Mouse (Mus musculus) limb, embryonic 11.5 days (tissue): ENCODE measurements around the gene Rbm44. TPM values are rescaled to one million over a fixed set of nuclear protein-coding genes. Genes with fewer than 3 reads are reported as not detected.

ENCODE experiments used
- ATAC-seq: fragments of 200-750 bp; cut with Nextera tagmentation; 2 replicates; pipeline ENCODE4 v1.8.0; 2017; ENCODE audit warnings: low read depth; ENCODE audit not compliant: insufficient number of reproducible peaks, low FRiP score, low TSS enrichment
- DNase-seq: peaks from one replicate; pipeline ENCODE4 v3.0.0-alpha.2; 2015; ENCODE audit warnings: low spot score
- H3K27ac ChIP-seq: fragments of 300-500 bp; sonication (generic); replicated peaks from 2 replicates; pipeline ENCODE4 v1.5.1; 2014; ENCODE audit warnings: low read depth, mild to moderate bottlenecking, low read length
- H3K27me3 ChIP-seq: fragments of 300-500 bp; sonication (generic); 2 replicates; pipeline ENCODE4 v1.6.1; 2014; ENCODE audit warnings: mild to moderate bottlenecking, low read length, mixed read lengths; ENCODE audit not compliant: control insufficient read depth, insufficient read depth
- H3K36me3 ChIP-seq: fragments of 300-500 bp; sonication (generic); 2 replicates; pipeline ENCODE4 v1.6.1; 2014; ENCODE audit warnings: mild to moderate bottlenecking, low read length, moderate library complexity, mixed read lengths; ENCODE audit not compliant: control insufficient read depth, insufficient read depth
- H3K4me1 ChIP-seq: fragments of 300-500 bp; sonication (generic); 2 replicates; pipeline ENCODE4 v1.6.1; 2014; ENCODE audit warnings: low read length, mixed read lengths; ENCODE audit not compliant: control insufficient read depth, insufficient read depth
- H3K4me2 ChIP-seq: fragments of 300-500 bp; sonication (generic); 2 replicates; pipeline ENCODE4 v1.6.1; 2014; ENCODE audit warnings: low read depth, mild to moderate bottlenecking, moderate library complexity; ENCODE audit not compliant: severe bottlenecking
- H3K4me3 ChIP-seq: fragments of 300-500 bp; sonication (generic); 2 replicates; pipeline ENCODE4 v1.5.1; 2014; ENCODE audit warnings: low read depth, low read length
- H3K9ac ChIP-seq: fragments of 300-500 bp; sonication (generic); 2 replicates; pipeline ENCODE4 v1.6.1; 2014; ENCODE audit warnings: mild to moderate bottlenecking, low read length
- H3K9me3 ChIP-seq: fragments of 300-500 bp; sonication (generic); 2 replicates; pipeline ENCODE4 v1.6.1; 2016; ENCODE audit warnings: low read length; ENCODE audit not compliant: control insufficient read depth
- WGBS: fragments of 180-500 bp; shearing (Covaris S2); extraction: QIAGEN DNeasy Blood & Tissue Kit; methylation state at CpG from one replicate; pipeline ENCODE4 v1.1.7; 2014; 5-methylcytosine and 5-hydroxymethylcytosine counted together
- polyA plus RNA-seq: library from polyadenylated mRNA; unstranded; fragments of >200 nt; fragmentation: Nextera tagmentation; extraction: Ambion mirVana; gene quantifications from 2 replicates; pipeline ENCODE4 v1.2.1, GENCODE M21; 2014

The Rbm44 gene
- polyA plus RNA-seq, result 0.52 and 1.5 TPM in 2 replicates

DNA sequence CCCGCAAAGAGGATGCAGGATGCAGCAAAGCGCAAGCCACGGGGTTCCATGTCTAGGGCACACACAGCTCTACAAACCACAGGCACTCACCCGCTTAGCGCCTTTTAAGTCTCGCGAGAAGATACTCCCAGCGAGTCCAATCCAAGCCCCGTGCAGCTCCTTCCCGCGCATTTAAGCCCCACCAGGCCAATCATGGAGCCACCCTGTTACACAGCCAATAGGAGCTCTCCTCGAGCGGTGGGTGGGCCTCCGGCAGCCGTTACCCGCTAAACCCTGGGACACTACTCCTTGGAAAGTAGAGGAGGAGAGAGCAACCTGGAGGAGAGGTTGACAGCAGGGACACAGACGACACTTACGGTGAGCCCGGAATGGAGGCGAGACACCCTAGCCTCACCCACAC, at the start of gene Rbm44:
Gene Rbm44 (plus strand): TSS at position 277 of the 400 bp plus-strand sequence.
- Histone ChIP-seq H3K4me3 (no peak within 1 kb of the TSS), H3K4me2 (no peak within 1 kb of the TSS), H3K27ac (no peak within 1 kb of the TSS), H3K36me3 (no peaks in the 10 kb centered on the region), H3K4me1 (no peaks in the 10 kb centered on the region), H3K9me3 (no peaks in the 10 kb centered on the region; the same call in 1 of the 2 replicates), H3K9ac (no peak within 1 kb of the TSS), H3K27me3 (no peaks in the 10 kb centered on the region)
- 62% methylated on average over 20 of the region's 20 CpGs for whole genome bisulfite sequencing
- DNase-seq (no peak), ATAC-seq (no peak)

- Histone ChIP-seq H3K36me3 (no peaks in the 10 kb centered on the region), H3K27me3 (no peaks in the 10 kb centered on the region), H3K27ac (no peak overlapping the region), H3K9me3 (no peaks in the 10 kb centered on the region), H3K4me2 (no peak overlapping the region), H3K4me3 (no peak overlapping the region), H3K9ac (no peak overlapping the region), H3K4me1 (peaks cover 3% of the 10 kb centered on the region; the same call in 1 of the 2 replicates)
- 76% methylated on average over 3 of the region's 3 CpGs for WGBS
- ATAC-seq (no peak), DNase-seq (no peak)
Observed at GRCm38 (mm10) chr1:91095258-91095657, 49.6 kb upstream of the Rbm44 start.

DNA sequence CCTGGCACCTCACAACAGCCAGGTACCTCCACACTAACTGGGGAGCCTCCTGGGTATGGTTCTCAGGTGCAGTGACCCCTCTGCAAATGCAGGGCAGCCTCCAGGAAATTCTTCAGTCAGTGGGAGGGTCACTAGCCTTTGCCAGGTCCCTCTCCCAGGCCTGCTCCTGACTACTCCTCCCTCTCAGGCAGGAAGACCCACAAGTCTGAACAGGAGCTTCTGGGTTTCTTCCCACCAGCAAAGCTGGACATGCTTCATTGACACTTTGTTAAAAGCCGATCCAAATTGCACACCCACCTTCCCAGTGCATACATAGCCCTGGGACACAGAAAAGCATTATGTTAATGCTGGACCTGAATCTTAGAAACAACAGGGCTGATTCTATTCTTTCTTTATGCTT, 49.0 kb upstream of the Rbm44 start:
- peaks cover 3% of the 10 kb centered on the region; the same call in 1 of the 2 replicates for H3K4me1 ChIP-seq
- no peaks in the 10 kb centered on the region for H3K27me3 ChIP-seq
- 76% methylated on average over 1 of the region's 1 CpGs for WGBS
- no peak overlapping the region for H3K4me3 ChIP-seq
- ATAC-seq (no peak), DNase-seq (no peak)
- H3K9me3 ChIP-seq, result no peaks in the 10 kb centered on the region
- H3K4me2 ChIP-seq, result no peak overlapping the region
- H3K9ac ChIP-seq, result no peak overlapping the region
- no peaks in the 10 kb centered on the region for H3K36me3 ChIP-seq
- H3K27ac ChIP-seq, result no peak overlapping the region

- no peak for ATAC-seq
- Histone ChIP-seq H3K4me3 (no peak overlapping the region), H3K27ac (no peak overlapping the region), H3K9ac (no peak overlapping the region), H3K4me1 (peaks cover 3% of the 10 kb centered on the region; the same call in 1 of the 2 replicates), H3K9me3 (no peaks in the 10 kb centered on the region), H3K27me3 (no peaks in the 10 kb centered on the region), H3K4me2 (no peak overlapping the region), H3K36me3 (no peaks in the 10 kb centered on the region)
- DNase-seq, result no peak
- 73% methylated on average over 5 of the region's 5 CpGs for WGBS
Observed at GRCm38 (mm10) chr1:91096490-91096889, 48.4 kb upstream of the Rbm44 start.

DNA sequence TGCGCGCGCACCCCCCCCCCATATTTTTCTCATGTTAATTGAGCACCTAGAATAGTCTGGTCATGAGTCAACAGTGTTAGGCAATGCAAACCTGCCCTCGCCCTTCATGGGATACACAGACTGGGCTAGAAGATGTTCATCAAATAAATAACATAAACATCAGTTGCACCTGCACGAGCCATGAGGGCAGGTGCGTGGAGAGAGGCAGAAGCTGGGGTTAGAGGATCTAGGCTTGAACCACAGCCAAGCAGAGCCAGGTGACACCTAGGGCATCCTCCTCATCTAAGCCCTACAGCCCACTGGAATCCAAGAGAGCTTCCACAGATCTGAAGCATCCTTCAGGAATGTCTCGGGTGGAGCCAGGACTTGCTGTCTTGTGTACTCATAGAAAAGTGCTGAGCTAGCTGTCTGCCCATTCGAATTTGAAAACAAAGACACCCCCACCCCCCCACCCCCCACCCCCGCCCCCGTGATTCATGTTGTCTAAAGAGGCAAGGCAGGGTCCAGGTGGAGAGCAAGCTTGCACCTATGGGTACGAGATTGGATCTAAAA, 47.5 kb upstream of the Rbm44 start:
- H3K4me3 ChIP-seq, result no peak overlapping the region
- ATAC-seq, result no peak
- no peak overlapping the region for H3K9ac ChIP-seq
- 89% methylated on average over 11 of the region's 11 CpGs for WGBS
- no peaks in the 10 kb centered on the region for H3K27me3 ChIP-seq
- H3K27ac ChIP-seq, result no peak overlapping the region
- peaks cover 3% of the 10 kb centered on the region; the same call in 1 of the 2 replicates for H3K4me1 ChIP-seq
- no peak overlapping the region for H3K4me2 ChIP-seq
- no peak for DNase-seq
- no peaks in the 10 kb centered on the region for H3K9me3 ChIP-seq
- H3K36me3 ChIP-seq, result no peaks in the 10 kb centered on the region

DNA sequence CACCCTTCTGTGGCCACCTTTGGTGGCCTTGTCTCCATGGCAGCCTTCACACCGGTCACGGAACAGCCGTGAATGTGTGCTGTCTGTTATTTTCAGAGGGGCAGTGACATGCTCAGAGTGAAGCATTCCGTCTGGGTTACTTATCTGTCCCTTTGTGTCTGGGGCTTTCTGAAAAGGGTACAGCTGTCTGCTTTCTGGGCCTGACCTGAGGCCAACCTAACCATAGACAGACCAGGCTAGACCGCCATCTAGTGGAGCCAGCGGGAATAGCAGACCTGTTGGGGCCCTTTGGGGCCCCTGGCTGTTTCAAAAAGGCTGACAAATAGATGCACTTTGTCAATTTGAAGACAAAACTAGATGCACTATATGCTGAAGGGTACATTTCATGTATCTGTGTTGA, 46.0 kb upstream of the Rbm44 start:
- H3K4me2 ChIP-seq, result no peak overlapping the region
- DNase-seq (peak; percentile 82), ATAC-seq (no peak)
- H3K27me3 ChIP-seq, result no peaks in the 10 kb centered on the region
- no peaks in the 10 kb centered on the region for H3K36me3 ChIP-seq
- H3K27ac ChIP-seq, result no peak overlapping the region
- WGBS, result 28% methylated on average over 6 of the region's 6 CpGs
- no peaks in the 10 kb centered on the region for H3K9me3 ChIP-seq
- H3K4me1 ChIP-seq, result peaks cover 3% of the 10 kb centered on the region; the same call in 1 of the 2 replicates
- H3K4me3 ChIP-seq, result no peak overlapping the region
- H3K9ac ChIP-seq, result peak overlapping the region; percentile 9; the same call in 1 of the 2 replicates

GRCm38 (mm10) chr1:91101709-91102440, 43.0 kb upstream of the Rbm44 start:
- Histone ChIP-seq H3K4me1 (no peaks in the 10 kb centered on the region), H3K9me3 (no peaks in the 10 kb centered on the region), H3K9ac (no peak overlapping the region), H3K27me3 (no peaks in the 10 kb centered on the region), H3K4me2 (no peak overlapping the region), H3K36me3 (no peaks in the 10 kb centered on the region), H3K27ac (no peak overlapping the region), H3K4me3 (no peak overlapping the region)
- WGBS, result 85% methylated on average over 11 of the region's 11 CpGs
- ATAC-seq (no peak), DNase-seq (no peak)

DNA sequence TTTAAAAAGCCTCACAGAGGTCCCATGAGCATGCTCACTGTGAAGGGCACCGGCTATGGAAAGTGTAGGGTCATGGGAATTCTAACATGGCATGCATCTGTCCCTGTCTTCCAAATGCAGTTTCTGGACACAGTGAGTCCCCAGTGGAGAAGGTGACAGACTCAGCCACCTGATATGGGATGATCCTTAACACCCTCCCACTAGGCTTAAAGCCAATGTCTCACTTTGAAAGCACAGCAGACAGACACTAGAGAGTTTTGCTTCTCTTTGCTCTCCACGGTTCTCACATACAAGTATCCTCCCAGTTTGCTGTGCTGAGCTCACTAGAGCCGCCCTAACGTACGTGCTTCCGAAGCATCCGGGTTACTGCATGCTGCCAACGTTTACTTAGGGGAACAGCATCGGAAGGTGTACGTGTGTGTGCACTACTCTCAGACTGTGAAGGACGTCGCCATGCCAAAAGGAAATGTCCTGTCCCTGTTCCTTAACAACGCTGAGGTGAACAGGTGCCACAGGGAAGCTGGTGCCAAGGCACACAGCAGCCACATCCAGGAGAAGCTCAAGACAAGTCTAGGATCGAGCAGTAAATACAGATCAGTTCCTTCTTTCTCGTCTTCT, 41.4 kb upstream of the Rbm44 start:
- Histone ChIP-seq H3K9me3 (no peaks in the 10 kb centered on the region), H3K27ac (no peak overlapping the region), H3K4me1 (no peaks in the 10 kb centered on the region), H3K4me3 (no peak overlapping the region), H3K36me3 (no peaks in the 10 kb centered on the region), H3K27me3 (no peaks in the 10 kb centered on the region), H3K9ac (no peak overlapping the region), H3K4me2 (no peak overlapping the region)
- no peak for DNase-seq
- ATAC-seq, result no peak
- WGBS, result 91% methylated on average over 15 of the region's 15 CpGs
